Mouse (Mus musculus): ENCODE results near the gene Farp1. TPM values are rescaled to one million over a fixed set of nuclear protein-coding genes. Genes with fewer than 3 reads are reported as not detected.
A peak's percentile ranks its signal among the peaks of the same experiment; 100 is the strongest.

Gene Farp1
- polyA plus RNA-seq, 1 experiment from 2014 or later: 36.1 TPM

GRCm38 (mm10) chr14:121099120-121099519 lies 64.1 kb downstream of the Farp1 start:
- peaks cover 16% of the 10 kb centered on the region for H3K36me3 ChIP-seq
- no peaks in the 10 kb centered on the region for H3K27me3 ChIP-seq (ENCODE audit: insufficient read depth, poor library complexity, severe bottlenecking)
- H3K27ac ChIP-seq: peak overlapping the region; percentile 60
- DNase-seq (ENCODE audit: low spot score): peak; percentile 89
- H3K9me3 ChIP-seq: no peaks in the 10 kb centered on the region
- WGBS: 24% methylated on average over 8 of the region's 8 CpGs
- H3K4me3 ChIP-seq: no peak overlapping the region
- H3K4me1 ChIP-seq: peaks cover 61% of the 10 kb centered on the region

GRCm38 (mm10) chr14:121099876-121100275 lies 64.9 kb downstream of the Farp1 start:
- no peak for DNase-seq (ENCODE audit: low spot score)
- peaks cover 16% of the 10 kb centered on the region for H3K36me3 ChIP-seq
- H3K27me3 ChIP-seq (ENCODE audit: insufficient read depth, poor library complexity, severe bottlenecking): no peaks in the 10 kb centered on the region
- H3K27ac ChIP-seq: peak overlapping the region; percentile 60; the same call in 1 of the 2 replicates
- WGBS: 57% methylated on average over 2 of the region's 2 CpGs
- no peak overlapping the region for H3K4me3 ChIP-seq
- no peaks in the 10 kb centered on the region for H3K9me3 ChIP-seq
- H3K4me1 ChIP-seq: peaks cover 66% of the 10 kb centered on the region

GRCm38 (mm10) chr14:121100829-121101228 lies 65.8 kb downstream of the Farp1 start:
- peaks cover 75% of the 10 kb centered on the region for H3K4me1 ChIP-seq
- H3K4me3 ChIP-seq: no peak overlapping the region
- no peaks in the 10 kb centered on the region for H3K27me3 ChIP-seq (ENCODE audit: insufficient read depth, poor library complexity, severe bottlenecking)
- no peak for DNase-seq (ENCODE audit: low spot score)
- 18% methylated on average over 2 of the region's 2 CpGs for WGBS
- H3K9me3 ChIP-seq: no peaks in the 10 kb centered on the region
- peak overlapping the region; percentile 74 for H3K27ac ChIP-seq
- H3K36me3 ChIP-seq: peaks cover 16% of the 10 kb centered on the region

- Histone ChIP-seq H3K36me3 (peaks cover 16% of the 10 kb centered on the region), H3K27me3 (ENCODE audit: insufficient read depth, poor library complexity, severe bottlenecking) (no peaks in the 10 kb centered on the region), H3K4me3 (no peak overlapping the region), H3K9me3 (no peaks in the 10 kb centered on the region), H3K4me1 (peaks cover 82% of the 10 kb centered on the region), H3K27ac (peak overlapping the region; percentile 74)
- WGBS: 81% methylated on average over 5 of the region's 5 CpGs
- DNase-seq (ENCODE audit: low spot score): no peak
These were observed 66.5 kb downstream of the Farp1 start for GRCm38 (mm10) chr14:121101531-121101930.

GRCm38 (mm10) chr14:121102599-121102998 lies 67.6 kb downstream of the Farp1 start:
- no peaks in the 10 kb centered on the region for H3K9me3 ChIP-seq
- H3K27me3 ChIP-seq (ENCODE audit: insufficient read depth, poor library complexity, severe bottlenecking): no peaks in the 10 kb centered on the region
- peak overlapping the region; percentile 42 for H3K27ac ChIP-seq
- H3K36me3 ChIP-seq: peaks cover 16% of the 10 kb centered on the region
- H3K4me1 ChIP-seq: peaks cover 83% of the 10 kb centered on the region
- no peak overlapping the region for H3K4me3 ChIP-seq
- no peak for DNase-seq (ENCODE audit: low spot score)
- WGBS: 72% methylated on average over 5 of the region's 5 CpGs

GRCm38 (mm10) chr14:121103459-121103858 lies 68.5 kb downstream of the Farp1 start:
- DNase-seq (ENCODE audit: low spot score): no peak
- Histone ChIP-seq H3K4me1 (peaks cover 83% of the 10 kb centered on the region), H3K9me3 (no peaks in the 10 kb centered on the region), H3K27ac (no peak overlapping the region), H3K36me3 (peaks cover 16% of the 10 kb centered on the region), H3K4me3 (no peak overlapping the region), H3K27me3 (ENCODE audit: insufficient read depth, poor library complexity, severe bottlenecking) (no peaks in the 10 kb centered on the region)
- 82% methylated on average over 9 of the region's 9 CpGs for WGBS

GRCm38 (mm10) chr14:121104760-121105329 lies 69.8 kb downstream of the Farp1 start:
- WGBS: 50% methylated on average over 7 of the region's 7 CpGs
- DNase-seq (ENCODE audit: low spot score): no peak
- Histone ChIP-seq H3K4me1 (peaks cover 83% of the 10 kb centered on the region), H3K36me3 (peaks cover 16% of the 10 kb centered on the region), H3K27ac (no peak overlapping the region), H3K9me3 (no peaks in the 10 kb centered on the region), H3K4me3 (no peak overlapping the region), H3K27me3 (ENCODE audit: insufficient read depth, poor library complexity, severe bottlenecking) (no peaks in the 10 kb centered on the region)

- 23% methylated on average over 4 of the region's 4 CpGs for WGBS
- Histone ChIP-seq H3K4me1 (peaks cover 74% of the 10 kb centered on the region), H3K27ac (peak overlapping the region; percentile 42), H3K36me3 (peaks cover 16% of the 10 kb centered on the region), H3K9me3 (no peaks in the 10 kb centered on the region), H3K4me3 (no peak overlapping the region), H3K27me3 (ENCODE audit: insufficient read depth, poor library complexity, severe bottlenecking) (no peaks in the 10 kb centered on the region)
- no peak for DNase-seq (ENCODE audit: low spot score)
These were observed 71.9 kb downstream of the Farp1 start for GRCm38 (mm10) chr14:121106906-121107305.

GRCm38 (mm10) chr14:121107707-121108285 lies 72.8 kb downstream of the Farp1 start:
- Histone ChIP-seq H3K4me1 (peaks cover 72% of the 10 kb centered on the region), H3K27me3 (ENCODE audit: insufficient read depth, poor library complexity, severe bottlenecking) (no peaks in the 10 kb centered on the region), H3K36me3 (peaks cover 14% of the 10 kb centered on the region), H3K27ac (peak overlapping the region; percentile 48; the same call in 1 of the 2 replicates), H3K9me3 (no peaks in the 10 kb centered on the region), H3K4me3 (no peak overlapping the region)
- no peak for DNase-seq (ENCODE audit: low spot score)
- 78% methylated on average over 10 of the region's 10 CpGs for WGBS

- Histone ChIP-seq H3K4me1 (peaks cover 70% of the 10 kb centered on the region), H3K27me3 (ENCODE audit: insufficient read depth, poor library complexity, severe bottlenecking) (no peaks in the 10 kb centered on the region), H3K4me3 (no peak overlapping the region), H3K36me3 (peaks cover 6% of the 10 kb centered on the region), H3K27ac (peak overlapping the region; percentile 62; the same call in 1 of the 2 replicates), H3K9me3 (no peaks in the 10 kb centered on the region)
- DNase-seq (ENCODE audit: low spot score): no peak
- WGBS: 21% methylated on average over 8 of the region's 8 CpGs
These were observed 73.6 kb downstream of the Farp1 start for GRCm38 (mm10) chr14:121108439-121109115.

GRCm38 (mm10) chr14:121109116-121109504 lies 74.1 kb downstream of the Farp1 start:
- Histone ChIP-seq H3K27me3 (ENCODE audit: insufficient read depth, poor library complexity, severe bottlenecking) (no peaks in the 10 kb centered on the region), H3K9me3 (no peaks in the 10 kb centered on the region), H3K4me1 (peaks cover 70% of the 10 kb centered on the region), H3K36me3 (0 out of 2 replicates have a peak, but pooled peaks cover 5% of the 10 kb centered on the region), H3K4me3 (no peak overlapping the region), H3K27ac (peak overlapping the region; percentile 62; the same call in 1 of the 2 replicates)
- DNase-seq (ENCODE audit: low spot score): no peak
- WGBS: 25% methylated on average over 9 of the region's 9 CpGs

- Histone ChIP-seq H3K9me3 (no peaks in the 10 kb centered on the region), H3K4me3 (no peak overlapping the region), H3K36me3 (peaks cover 12% of the 10 kb centered on the region), H3K27ac (0 out of 2 replicates have a peak overlapping the region, but pooled peaks have one; percentile 18), H3K27me3 (ENCODE audit: insufficient read depth, poor library complexity, severe bottlenecking) (no peaks in the 10 kb centered on the region), H3K4me1 (peaks cover 56% of the 10 kb centered on the region)
- 71% methylated on average over 13 of the region's 13 CpGs for WGBS
- DNase-seq (ENCODE audit: low spot score): no peak
These were observed 75.7 kb downstream of the Farp1 start for GRCm38 (mm10) chr14:121110492-121111267.
